Mouse (Mus musculus): ENCODE measurements around the gene Gm20518. TPM values are rescaled to one million over a fixed set of nuclear protein-coding genes. Genes with fewer than 3 reads are reported as not detected.

Gene Gm20518
- total RNA-seq, 2 experiments from 2014 or later = 0.69 TPM; not detected in 1

DNA sequence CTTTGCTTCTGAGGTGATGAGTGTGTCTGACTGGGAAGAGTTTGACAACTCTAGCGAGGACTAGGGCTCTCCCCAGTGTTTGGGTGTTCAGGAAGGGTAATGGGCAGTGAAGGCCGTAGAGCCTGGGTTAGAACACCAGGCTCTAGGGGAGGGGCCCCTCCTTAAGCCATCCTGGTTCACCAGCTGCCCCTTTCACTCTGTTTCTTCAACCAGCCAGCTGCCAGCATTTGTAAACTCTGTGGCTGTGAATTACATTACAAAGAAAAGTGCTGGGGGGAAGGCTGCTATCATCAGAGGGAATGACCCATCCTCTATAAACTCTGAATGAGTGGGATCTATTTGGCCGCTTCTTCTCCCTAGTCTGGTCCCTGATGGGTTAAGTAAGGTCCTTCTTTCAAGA, 98.7 kb downstream of the Gm20518 start:
- ATAC-seq (replicated peaks; ENCODE audit: poor library complexity, severe bottlenecking) = no peak

DNA sequence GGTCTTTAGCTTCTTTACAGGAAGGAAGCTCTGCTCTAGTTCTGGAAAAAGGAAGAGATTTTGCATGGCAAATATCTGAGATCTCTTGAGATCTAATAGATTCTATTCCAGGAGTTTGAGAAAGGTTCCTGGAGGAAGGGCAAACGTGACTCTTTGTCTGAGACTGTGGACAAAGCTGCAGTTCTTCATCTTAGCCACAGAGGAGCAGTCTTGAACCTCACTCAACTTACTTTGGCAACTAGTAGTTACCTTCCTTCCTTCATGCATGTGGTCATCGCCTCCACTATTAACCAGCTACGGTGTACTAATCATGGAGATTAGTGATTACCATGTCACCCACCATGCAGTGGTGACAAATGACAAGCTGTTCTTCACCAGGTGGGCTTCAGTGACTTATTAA, 106.1 kb downstream of the Gm20518 start:
- ATAC-seq (replicated peaks; ENCODE audit: poor library complexity, severe bottlenecking) = no peak

Other genes with a start within 250 kb of the Gm20518 start
- gene Ccdc74a, start 245.2 kb downstream of the Gm20518 start, total RNA-seq (2014; fragmentation: Nextera tagmentation) = not detected in 2 replicates
- not detected in 2 replicates for gene Ccdc74a, start 245.2 kb downstream of the Gm20518 start, total RNA-seq (2017)
- gene Med15, start 158.8 kb downstream of the Gm20518 start, total RNA-seq (2014; fragmentation: Nextera tagmentation) = 59.4 and 61.7 TPM in 2 replicates
- 21.3 and 23.7 TPM in 2 replicates for gene Med15, start 158.8 kb downstream of the Gm20518 start, total RNA-seq (2017)
- 16.7 and 20.1 TPM in 2 replicates for gene Klhl22, start 132.1 kb downstream of the Gm20518 start, total RNA-seq (2014; fragmentation: Nextera tagmentation)
- gene Klhl22, start 132.1 kb downstream of the Gm20518 start, total RNA-seq (2017) = 13.2 and 24.6 TPM in 2 replicates
- 1.1 TPM in 1 of 2 replicates, not detected in the other for gene Scarf2, start 94.4 kb downstream of the Gm20518 start, total RNA-seq (2014; fragmentation: Nextera tagmentation)
- gene Scarf2, start 94.4 kb downstream of the Gm20518 start, total RNA-seq (2017) = not detected in 2 replicates
- not detected in 2 replicates for gene B830017H08Rik, start 58.5 kb downstream of the Gm20518 start, total RNA-seq (2014; fragmentation: Nextera tagmentation)
- not detected in 2 replicates for gene B830017H08Rik, start 58.5 kb downstream of the Gm20518 start, total RNA-seq (2017)
- gene Car15, start 53.3 kb downstream of the Gm20518 start, total RNA-seq (2014; fragmentation: Nextera tagmentation) = 3.0 and 5.2 TPM in 2 replicates
- gene Car15, start 53.3 kb downstream of the Gm20518 start, total RNA-seq (2017) = not detected in 2 replicates
- not detected in 2 replicates for gene Tssk1, start 2.6 kb upstream of the Gm20518 start, total RNA-seq (2014; fragmentation: Nextera tagmentation)
- 0.04 TPM in 1 of 2 replicates, not detected in the other for gene Tssk1, start 2.6 kb upstream of the Gm20518 start, total RNA-seq (2017)
- 26.6 and 33.0 TPM in 2 replicates for gene Dgcr2, start 6.9 kb upstream of the Gm20518 start, total RNA-seq (2014; fragmentation: Nextera tagmentation)
- 43.1 and 49.6 TPM in 2 replicates for gene Dgcr2, start 6.9 kb upstream of the Gm20518 start, total RNA-seq (2017)
- not detected in 2 replicates for gene Tssk2, start 7.0 kb upstream of the Gm20518 start, total RNA-seq (2014; fragmentation: Nextera tagmentation)
- gene Tssk2, start 7.0 kb upstream of the Gm20518 start, total RNA-seq (2017) = not detected in 2 replicates
- gene Ess2, start 19.7 kb upstream of the Gm20518 start, total RNA-seq (2014; fragmentation: Nextera tagmentation) = 15.3 and 15.7 TPM in 2 replicates
- 19.6 and 19.7 TPM in 2 replicates for gene Ess2, start 19.7 kb upstream of the Gm20518 start, total RNA-seq (2017)
- not detected in 2 replicates for gene Gsc2, start 23.4 kb upstream of the Gm20518 start, total RNA-seq (2014; fragmentation: Nextera tagmentation)
- gene Gsc2, start 23.4 kb upstream of the Gm20518 start, total RNA-seq (2017) = not detected in 2 replicates
- gene Slc25a1, start 36.5 kb upstream of the Gm20518 start, total RNA-seq (2014; fragmentation: Nextera tagmentation) = 32.0 and 36.3 TPM in 2 replicates
- 40.6 and 47.9 TPM in 2 replicates for gene Slc25a1, start 36.5 kb upstream of the Gm20518 start, total RNA-seq (2017)
- not detected in 2 replicates for gene Vpreb2, start 88.8 kb upstream of the Gm20518 start, total RNA-seq (2014; fragmentation: Nextera tagmentation)
- not detected in 2 replicates for gene Vpreb2, start 88.8 kb upstream of the Gm20518 start, total RNA-seq (2017)
- 22.3 and 53.9 TPM in 2 replicates for gene Dgcr6, start 161.2 kb upstream of the Gm20518 start, total RNA-seq (2014; fragmentation: Nextera tagmentation)
- gene Dgcr6, start 161.2 kb upstream of the Gm20518 start, total RNA-seq (2017) = 19.7 and 24.1 TPM in 2 replicates
- 30.0 and 39.3 TPM in 2 replicates for gene Prodh, start 198.5 kb upstream of the Gm20518 start, total RNA-seq (2014; fragmentation: Nextera tagmentation)
- 57.8 and 64.9 TPM in 2 replicates for gene Prodh, start 198.5 kb upstream of the Gm20518 start, total RNA-seq (2017)
- 4.5 and 14.7 TPM in 2 replicates for gene Rtn4r, start 236.0 kb upstream of the Gm20518 start, total RNA-seq (2014; fragmentation: Nextera tagmentation)
- gene Rtn4r, start 236.0 kb upstream of the Gm20518 start, total RNA-seq (2017) = 2.7 and 2.9 TPM in 2 replicates